Mouse (Mus musculus) spleen, postnatal 10 days (tissue): ENCODE data around the gene Cfap57.
"Not testable (repeated sequence)": the region's sequence is repeated elsewhere in the genome, so short reads cannot be mapped to it uniquely, and the experiment has no call there.

Source experiments
- DNase-seq, 2 experiments: peaks; one replicate each; pipeline ENCODE4 v3.0.0; 2021 to 2022; ENCODE audit warnings: low spot score in 2 of 2

The Cfap57 gene

DNA sequence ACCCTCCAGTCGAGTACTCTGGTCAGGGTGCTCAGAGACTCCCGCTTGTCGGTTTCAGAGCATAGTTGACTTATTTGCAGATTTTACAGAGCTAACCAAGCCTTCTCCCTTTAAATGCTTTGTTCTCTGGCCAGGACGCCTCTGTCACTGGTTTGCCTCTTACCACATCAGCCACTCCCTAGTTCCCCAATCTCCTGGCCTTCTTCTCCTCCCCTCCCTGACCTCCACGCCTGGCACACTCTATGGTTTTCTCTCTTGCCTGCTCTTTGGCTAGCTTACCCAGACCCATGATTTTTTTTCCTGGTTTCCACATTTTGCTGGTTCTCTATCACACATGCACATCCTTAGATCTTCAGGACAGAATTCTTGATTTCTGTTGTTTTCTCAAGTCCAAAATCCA is 102.4 kb downstream of the Cfap57 start:
- no peak for DNase-seq

DNA sequence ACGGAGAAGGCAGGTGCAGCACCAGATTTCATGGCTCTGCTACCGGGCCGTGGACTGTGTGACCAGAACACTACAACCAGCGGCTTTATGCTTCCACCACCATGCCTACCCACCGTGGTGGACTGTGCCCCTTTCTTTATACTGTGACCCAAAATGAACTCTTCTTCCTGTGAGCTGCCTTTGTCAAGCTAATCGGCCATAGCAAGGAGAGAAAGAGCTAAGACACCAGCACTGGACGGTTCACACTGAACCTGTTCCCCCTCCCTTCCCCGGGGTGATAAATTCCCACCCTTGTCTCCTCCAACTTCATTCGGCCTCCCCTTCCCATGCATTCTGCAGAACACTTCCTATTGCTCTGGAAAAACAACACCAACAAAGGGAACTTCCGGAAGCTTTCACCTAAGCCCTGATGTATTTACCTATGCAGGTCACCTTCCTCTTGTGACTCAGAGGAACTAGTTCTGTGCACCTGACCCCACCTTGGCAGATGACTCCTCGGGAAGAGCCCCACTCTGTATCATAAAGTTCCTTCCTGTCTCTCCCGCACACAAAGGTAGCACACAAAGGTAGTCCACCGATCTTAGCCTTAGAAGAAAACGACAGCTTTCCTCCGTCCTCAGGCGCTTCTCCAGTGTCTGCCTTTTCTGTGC is 103.0 kb downstream of the Cfap57 start:
- DNase-seq = no peak

DNA sequence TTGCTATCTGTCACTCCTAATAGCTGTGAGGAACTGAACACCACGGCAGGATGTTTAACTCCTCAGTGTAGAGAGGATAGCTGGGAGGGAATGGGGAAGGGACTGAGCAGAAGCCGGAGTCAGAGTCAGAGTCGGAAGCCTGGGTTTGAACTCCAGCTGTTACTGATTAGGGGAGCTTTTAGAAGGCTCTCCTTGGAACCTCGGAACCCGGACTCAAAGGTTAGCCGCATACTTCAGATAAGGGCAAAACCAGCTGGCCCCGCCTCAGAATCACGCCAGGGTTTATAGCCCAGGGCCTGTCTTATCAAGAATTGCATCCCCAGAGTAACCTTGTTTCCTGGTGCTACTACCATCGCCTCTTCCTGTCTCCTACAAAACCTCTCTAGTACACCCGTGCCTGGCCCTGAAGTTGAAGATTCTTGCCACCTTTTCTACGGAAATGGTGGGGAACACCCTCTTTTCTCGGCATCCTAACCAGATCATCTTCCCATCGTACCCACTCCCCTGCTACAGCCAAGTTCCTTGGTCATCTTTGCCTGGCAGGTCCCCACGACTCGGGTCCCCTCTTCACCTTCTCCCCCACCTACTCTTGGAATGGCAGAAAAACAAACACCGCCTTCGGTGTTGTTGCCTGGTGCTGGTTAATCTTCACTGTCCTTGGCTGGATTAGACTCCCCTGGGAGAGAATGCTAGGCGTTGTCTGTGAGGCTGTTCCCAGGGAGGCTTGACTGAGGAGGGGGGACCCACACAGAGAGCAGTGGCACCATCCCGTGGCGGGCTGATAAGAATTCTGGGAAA is 103.7 kb downstream of the Cfap57 start:
- DNase-seq = no peak

DNA sequence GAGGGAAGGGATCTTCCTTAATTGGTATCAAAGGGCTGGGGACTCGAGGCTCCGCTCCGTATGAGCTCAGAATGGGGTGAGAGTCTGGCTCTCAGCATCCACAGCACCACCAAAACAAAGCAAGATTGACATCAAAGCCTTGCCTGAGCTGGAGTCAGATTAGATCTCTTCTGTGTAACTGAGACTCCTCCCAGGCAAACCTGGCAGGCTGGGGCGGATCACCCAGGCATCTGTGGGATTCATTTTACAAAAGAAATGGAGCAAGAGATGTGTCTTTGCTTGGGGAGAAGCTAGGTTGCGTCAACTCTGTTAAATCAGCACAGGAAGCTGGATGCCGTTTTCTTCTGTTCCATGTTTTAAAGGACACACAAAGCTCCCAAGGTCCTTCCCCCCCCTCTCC is 111.5 kb downstream of the Cfap57 start:
- no peak for DNase-seq

DNA sequence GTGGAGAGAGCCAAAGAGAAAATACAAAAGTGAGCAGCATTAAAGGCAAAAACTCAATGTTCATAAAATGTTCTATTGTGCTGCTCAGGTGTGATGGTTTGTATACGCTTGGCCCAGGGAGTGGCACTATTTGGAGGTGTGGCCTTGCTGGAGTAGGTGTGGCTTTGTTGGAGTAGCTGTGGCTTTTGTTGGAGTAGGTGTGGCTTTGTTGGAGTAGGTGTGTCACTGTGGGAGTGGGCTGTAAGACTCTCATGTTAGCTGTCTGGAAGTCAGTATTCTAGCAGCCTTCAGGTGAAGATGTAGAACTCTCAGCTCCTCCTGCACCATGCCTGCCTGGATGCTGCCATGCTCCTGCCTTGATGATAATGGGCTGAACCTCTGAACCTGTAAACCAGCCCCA is 113.4 kb downstream of the Cfap57 start:
- not testable (repeated sequence) for DNase-seq

DNA sequence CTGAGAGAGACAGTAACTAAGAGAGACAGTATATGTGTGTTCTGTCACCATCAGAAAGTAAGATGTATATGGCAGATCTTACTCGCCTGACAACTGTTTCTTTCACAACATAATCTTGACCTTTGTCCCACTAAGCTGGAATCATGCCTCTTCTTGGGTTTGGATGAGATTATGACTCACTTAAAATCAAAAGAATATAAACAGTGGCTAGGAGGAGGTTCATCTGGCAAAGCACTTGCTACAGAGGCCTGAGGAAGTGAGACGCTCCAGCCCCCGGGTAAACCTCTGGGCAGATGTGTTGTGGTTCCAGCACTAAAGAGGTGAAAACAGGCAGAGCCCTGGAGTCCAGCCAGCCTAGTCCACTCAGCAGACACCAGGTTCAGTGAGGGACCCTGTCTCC is 115.0 kb downstream of the Cfap57 start:
- DNase-seq = no peak
